Mouse (Mus musculus): ENCODE measurements around the gene Gigyf2. TPM values are rescaled to one million over a fixed set of nuclear protein-coding genes. Genes with fewer than 3 reads are reported as not detected.

The Gigyf2 gene
- 100 to 1,000 TPM; 136 to 137 TPM for total RNA-seq (2021)
- long read RNA-seq, full-length matches to known transcripts: 9 of 23 reads
- long read RNA-seq, partial matches to known transcripts: 5 of 23 reads
- long read RNA-seq, other reads (novel, unspliced or antisense): 9 of 23 reads

- peak; percentile 94 to 96 for DNase-seq (ENCODE audit: low spot score in 2 of 2)
These were observed at the start of gene Gigyf2 for GRCm38 (mm10) chr1:87326742-87327163. TSS of gene Gigyf2 (plus strand) at chr1:87326998.

- DNase-seq (ENCODE audit: low spot score in 2 of 2): no peak
These were observed 46.5 kb upstream of the Gigyf2 start for GRCm38 (mm10) chr1:87280281-87280680.

GRCm38 (mm10) chr1:87281599-87282412 lies 45.0 kb upstream of the Gigyf2 start:
- no peak for DNase-seq (ENCODE audit: low spot score in 2 of 2)

- DNase-seq (ENCODE audit: low spot score in 2 of 2): no peak
These were observed 44.4 kb upstream of the Gigyf2 start for GRCm38 (mm10) chr1:87282413-87282788.

DNA sequence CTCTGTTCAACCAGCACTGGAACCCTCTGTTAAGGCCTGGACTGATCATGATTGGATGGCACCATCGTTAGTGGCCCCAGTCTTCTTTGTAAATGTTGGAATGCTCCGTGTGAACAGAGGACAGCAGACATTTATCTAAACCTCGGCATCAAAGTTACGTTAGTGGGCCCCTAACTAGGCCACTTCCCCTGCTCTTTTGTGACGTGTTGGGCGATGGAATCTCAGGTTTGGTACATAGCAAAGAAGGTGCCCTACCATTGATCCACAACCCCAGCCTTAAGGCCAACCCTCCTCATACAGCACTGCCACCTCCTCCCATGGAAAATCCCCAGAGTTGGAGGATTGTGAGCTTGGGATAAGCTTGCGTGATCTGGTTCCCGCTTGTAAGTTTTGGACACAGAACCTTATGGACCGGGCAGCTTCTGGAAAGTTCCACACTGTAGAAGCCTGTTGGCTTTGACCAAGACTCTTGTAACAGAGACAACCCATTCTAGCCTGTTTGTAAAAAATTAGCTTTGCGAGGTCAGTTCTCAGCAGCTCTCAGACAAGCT lies 43.3 kb upstream of the Gigyf2 start:
- no peak for DNase-seq (ENCODE audit: low spot score in 2 of 2)

GRCm38 (mm10) chr1:87287105-87287504 lies 39.7 kb upstream of the Gigyf2 start:
- DNase-seq (ENCODE audit: low spot score in 2 of 2): peak in 1 of 2 experiments; percentile 29

DNA sequence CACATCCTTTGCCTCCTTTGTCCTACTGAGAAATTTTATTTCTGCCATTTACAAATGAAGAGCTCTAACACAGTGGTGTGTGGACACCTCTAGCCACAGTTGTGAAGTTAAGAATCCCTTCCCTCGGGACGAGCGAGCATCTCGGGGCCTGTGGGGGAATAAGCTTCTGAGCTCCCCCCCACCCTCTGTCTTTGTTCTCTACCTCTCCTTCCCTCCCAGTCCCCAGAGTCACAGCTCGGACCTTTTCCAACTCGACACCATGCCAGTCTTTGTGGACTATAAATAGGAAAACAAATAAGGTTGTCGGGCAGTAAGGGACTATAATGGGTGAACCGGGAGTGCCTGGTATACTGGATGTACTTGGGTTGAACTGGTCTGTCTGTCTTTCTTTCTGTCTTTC lies 35.4 kb upstream of the Gigyf2 start:
- no peak for DNase-seq (ENCODE audit: low spot score in 2 of 2)

GRCm38 (mm10) chr1:87292420-87293190 lies 34.2 kb upstream of the Gigyf2 start:
- peak; percentile 33 to 53 for DNase-seq (ENCODE audit: low spot score in 2 of 2)

- DNase-seq (ENCODE audit: low spot score in 2 of 2): no peak
These were observed 32.6 kb upstream of the Gigyf2 start for GRCm38 (mm10) chr1:87294063-87294710.

GRCm38 (mm10) chr1:87294951-87295350 lies 31.8 kb upstream of the Gigyf2 start:
- no peak for DNase-seq (ENCODE audit: low spot score in 2 of 2)

GRCm38 (mm10) chr1:87297346-87297925 lies 29.4 kb upstream of the Gigyf2 start:
- DNase-seq (ENCODE audit: low spot score in 2 of 2): no peak

- no peak for DNase-seq (ENCODE audit: low spot score in 2 of 2)
These were observed 26.2 kb upstream of the Gigyf2 start for GRCm38 (mm10) chr1:87300360-87301286.

DNA sequence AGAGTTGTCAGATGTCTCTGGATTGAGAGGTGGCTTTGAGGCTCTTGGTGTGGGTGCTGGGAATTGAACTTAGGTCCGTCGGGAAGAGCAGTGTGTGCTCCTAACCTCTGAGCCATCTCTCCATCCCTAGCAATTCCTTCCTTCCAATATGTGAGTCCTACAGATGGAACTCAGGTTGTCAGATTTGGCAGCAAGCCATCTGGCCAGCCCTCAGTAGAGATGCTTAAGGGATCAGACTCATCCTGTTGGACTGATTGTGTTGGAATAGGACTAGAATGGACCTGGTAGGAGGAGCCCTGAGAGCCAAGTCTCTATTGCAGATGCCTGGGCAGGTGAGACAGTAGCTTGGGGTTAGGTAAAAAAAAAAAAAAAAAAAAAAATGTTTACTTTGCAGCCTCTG lies 24.8 kb upstream of the Gigyf2 start:
- DNase-seq (ENCODE audit: low spot score in 2 of 2): no peak

DNA sequence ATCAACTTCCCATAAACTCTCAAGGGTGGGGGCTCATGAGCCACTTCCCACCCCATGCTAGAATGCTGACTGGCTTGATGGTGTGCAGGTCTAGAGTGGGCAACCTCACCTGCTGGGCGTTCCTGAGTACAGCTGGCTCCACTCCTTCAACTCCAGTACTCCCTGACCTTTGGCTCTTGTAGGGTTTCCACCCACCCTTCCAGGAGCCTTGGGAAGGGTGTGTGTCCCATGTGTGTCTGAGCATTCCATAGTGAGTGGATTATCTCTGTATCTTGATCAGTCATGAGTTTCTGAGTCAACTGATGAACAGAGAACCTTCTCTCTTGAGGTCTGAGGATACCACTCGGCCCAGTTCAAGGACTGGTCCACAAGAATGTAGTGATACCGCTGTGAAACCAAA lies 17.8 kb upstream of the Gigyf2 start:
- no peak for DNase-seq (ENCODE audit: low spot score in 2 of 2)

DNA sequence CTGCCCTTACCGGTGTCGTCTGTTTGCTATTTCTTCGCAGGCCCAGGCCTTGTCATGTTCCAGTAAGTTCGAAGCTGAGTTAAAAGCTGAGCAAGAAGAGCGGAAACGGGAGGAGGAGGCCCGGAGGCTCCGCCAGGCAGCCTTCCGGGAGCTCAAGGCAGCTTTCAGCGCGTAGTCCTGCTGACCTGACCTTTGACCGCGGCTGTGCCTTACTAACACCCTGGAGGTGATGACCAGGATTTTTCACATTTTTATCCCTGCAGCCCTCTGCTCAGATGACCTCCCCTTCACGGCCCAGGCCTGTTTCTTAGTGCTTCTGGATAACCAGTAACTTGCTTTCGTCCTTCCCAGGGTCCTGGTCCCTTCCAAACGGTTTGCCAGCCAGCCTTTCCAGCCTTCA lies 17.2 kb upstream of the Gigyf2 start:
- no peak for DNase-seq (ENCODE audit: low spot score in 2 of 2)

GRCm38 (mm10) chr1:87312681-87313080 lies 14.1 kb upstream of the Gigyf2 start:
- no peak for DNase-seq (ENCODE audit: low spot score in 2 of 2)

- DNase-seq (ENCODE audit: low spot score in 2 of 2): no peak
These were observed 13.7 kb upstream of the Gigyf2 start for GRCm38 (mm10) chr1:87313116-87313515.

DNA sequence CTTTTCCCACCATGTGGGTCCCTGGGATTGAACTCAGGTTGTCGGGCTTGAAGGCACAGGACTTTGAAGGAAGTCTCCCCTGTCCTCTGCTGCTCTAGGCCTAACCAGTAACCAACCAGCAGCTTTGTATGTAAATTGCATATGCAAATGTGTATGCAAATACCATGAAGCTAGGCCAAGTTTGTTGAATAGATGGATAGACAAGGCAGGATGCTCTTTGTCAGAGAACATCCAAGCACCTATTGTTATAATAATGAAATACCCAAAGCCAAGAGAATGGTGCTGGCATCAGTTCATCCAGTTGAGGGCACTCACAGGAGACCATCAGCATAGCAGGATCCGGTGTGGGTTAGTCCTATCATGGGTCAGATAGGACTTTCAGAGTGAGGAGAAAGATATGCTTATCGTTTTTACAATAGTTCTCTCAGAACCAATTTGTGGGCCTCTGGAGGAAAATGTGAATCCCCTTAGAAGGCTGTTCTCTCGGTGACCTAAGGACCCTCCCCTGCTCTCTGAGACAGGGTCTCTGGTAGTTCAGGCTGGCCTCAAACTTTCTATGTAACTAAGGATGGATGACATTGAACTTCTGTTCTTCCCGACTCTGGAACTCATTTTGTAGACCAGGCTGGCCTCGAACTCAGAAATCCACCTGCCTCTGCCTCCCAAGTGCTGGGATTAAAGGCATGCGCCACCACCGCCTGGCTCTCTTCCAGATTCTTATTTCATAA lies 12.8 kb upstream of the Gigyf2 start:
- no peak for DNase-seq (ENCODE audit: low spot score in 2 of 2)

DNA sequence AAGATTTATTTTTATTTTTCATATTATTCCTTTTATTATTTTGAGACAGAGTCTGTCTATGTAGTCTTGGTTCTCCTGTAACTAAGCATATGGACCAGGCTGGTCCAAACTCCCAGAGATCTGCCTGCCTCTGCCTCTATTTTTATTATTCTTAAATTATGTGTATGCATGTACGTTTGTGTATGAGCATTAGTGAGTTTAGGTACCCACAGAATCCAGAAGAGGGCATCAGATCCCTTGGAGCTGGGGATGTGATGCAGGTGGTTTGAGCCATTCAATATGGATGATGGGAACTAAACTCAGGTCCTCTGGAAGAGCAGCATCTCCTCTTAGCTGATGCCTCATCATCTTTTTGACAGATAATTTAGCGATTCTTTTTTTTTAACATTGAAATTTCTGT lies 11.4 kb upstream of the Gigyf2 start:
- no peak for DNase-seq (ENCODE audit: low spot score in 2 of 2)

Measured in layer of hippocampus, adult 18-20 months (tissue).